Mouse (Mus musculus) layer of hippocampus, adult 2 months (tissue): ENCODE measurements around the gene Vav1. TPM values are rescaled to one million over a fixed set of nuclear protein-coding genes. Genes with fewer than 3 reads are reported as not detected.

Source experiments
- DNase-seq, 2 experiments: peaks; one replicate each; pipeline ENCODE4 v3.0.0; 2022; ENCODE audit warnings: low spot score in 2 of 2
- H3K27ac ChIP-seq: fragments of 200-600 bp; 2 replicates; pipeline ENCODE4 v1.8.1; 2022
- H3K4me3 ChIP-seq: fragments of 200-600 bp; 2 replicates; pipeline ENCODE4 v1.8.1; 2022; ENCODE audit warnings: mild to moderate bottlenecking
- CTCF ChIP-seq: fragments of 200-600 bp; conservative IDR thresholded peaks from 2 replicates; pipeline ENCODE4 v1.8.1; 2022; ENCODE audit warnings: antibody characterized with exemption, mild to moderate bottlenecking, moderate library complexity
- total RNA-seq, 2 experiments: library from RNA; stranded (reverse); gene quantifications; 2 replicates each; pipeline ENCODE4 v1.2.3; 2021

Vav1 gene
- total RNA-seq, 2 experiments from 2014 or later: 2.8 to 3.2 TPM

- H3K4me3 ChIP-seq: peak overlapping the region; percentile 92
- peak overlapping the region; percentile 99 for H3K27ac ChIP-seq
- peak; percentile 45 for TF ChIP-seq CTCF
- no peak for DNase-seq
Measured at GRCm38 (mm10) chr17:57246663-57247392, 32.1 kb upstream of the Vav1 start.

- DNase-seq: peak; percentile 91 to 99
- no peak for TF ChIP-seq CTCF
- peak overlapping the region; percentile 99 for H3K27ac ChIP-seq
- H3K4me3 ChIP-seq: peak overlapping the region; percentile 92
Measured at GRCm38 (mm10) chr17:57247393-57248200, 31.3 kb upstream of the Vav1 start.

- Histone ChIP-seq H3K4me3 (peak within 1 kb of the TSS; percentile 92), H3K27ac (peak within 1 kb of the TSS; percentile 99)
- peak; percentile 78 to 91 for DNase-seq
- TF ChIP-seq CTCF: peak; percentile 86
Measured at GRCm38 (mm10) chr17:57248201-57248699, 30.6 kb upstream of the Vav1 start, which contains the start of gene Gpr108. TSS of gene Gpr108 (minus strand) at chr17:57248446.

- Histone ChIP-seq H3K27ac (peak overlapping the region; percentile 94), H3K4me3 (peak overlapping the region; percentile 67)
- TF ChIP-seq CTCF: no peak
- no peak for DNase-seq
Measured at GRCm38 (mm10) chr17:57248771-57249170, 30.1 kb upstream of the Vav1 start.

GRCm38 (mm10) chr17:57249186-57250181 lies 29.4 kb upstream of the Vav1 start, which contains the start of gene Trip10:
TSS of gene Trip10 (plus strand) at chr17:57249455.
- TF ChIP-seq CTCF: peak; percentile 47

GRCm38 (mm10) chr17:57250461-57251160 lies 28.3 kb upstream of the Vav1 start:
- no peak for DNase-seq
- no peak for TF ChIP-seq CTCF

More at GRCm38 (mm10) chr17:57249186-57250181, 29.4 kb upstream of the Vav1 start, which contains the start of gene Trip10:
- Histone ChIP-seq H3K4me3 (peak within 1 kb of the TSS; percentile 67), H3K27ac (peak within 1 kb of the TSS; percentile 94)
- DNase-seq: peak; percentile 82 to 92

GRCm38 (mm10) chr17:57251431-57251830 lies 27.5 kb upstream of the Vav1 start:
- Histone ChIP-seq H3K4me3 (no peak overlapping the region), H3K27ac (no peak overlapping the region)
- no peak for DNase-seq
- TF ChIP-seq CTCF: no peak

More at GRCm38 (mm10) chr17:57250461-57251160, 28.3 kb upstream of the Vav1 start:
- Histone ChIP-seq H3K4me3 (peak overlapping the region; percentile 67), H3K27ac (peak overlapping the region; percentile 59; the same call in 1 of the 2 replicates)

GRCm38 (mm10) chr17:57253306-57253705 lies 25.6 kb upstream of the Vav1 start:
- no peak overlapping the region for H3K4me3 ChIP-seq

GRCm38 (mm10) chr17:57255354-57255753 lies 23.5 kb upstream of the Vav1 start:
- no peak for DNase-seq
- H3K27ac ChIP-seq: no peak overlapping the region
- H3K4me3 ChIP-seq: no peak overlapping the region
- TF ChIP-seq CTCF: no peak

More at GRCm38 (mm10) chr17:57253306-57253705, 25.6 kb upstream of the Vav1 start:
- no peak overlapping the region for H3K27ac ChIP-seq
- DNase-seq: no peak
- TF ChIP-seq CTCF: no peak

- DNase-seq: no peak
- Histone ChIP-seq H3K27ac (no peak overlapping the region), H3K4me3 (no peak overlapping the region)
- no peak for TF ChIP-seq CTCF
Measured at GRCm38 (mm10) chr17:57256921-57257485, 21.9 kb upstream of the Vav1 start.

GRCm38 (mm10) chr17:57258191-57258590 lies 20.7 kb upstream of the Vav1 start:
- no peak for TF ChIP-seq CTCF
- no peak overlapping the region for H3K27ac ChIP-seq
- H3K4me3 ChIP-seq: no peak overlapping the region
- DNase-seq: no peak
